Mouse (Mus musculus) embryonic facial prominence, embryonic 14.5 days (tissue): ENCODE data around the gene Myl6. TPM values are rescaled to one million over a fixed set of nuclear protein-coding genes. Genes with fewer than 3 reads are reported as not detected.
"Not testable (repeated sequence)": the region's sequence is repeated elsewhere in the genome, so short reads cannot be mapped to it uniquely, and the experiment has no call there.

Source experiments
- ATAC-seq: fragments of 200-750 bp; cut with Nextera tagmentation; 2 replicates; pipeline ENCODE4 v1.8.0; 2017; ENCODE audit warnings: low read depth, moderate number of reproducible peaks, moderate TSS enrichment
- DNase-seq: peaks from one replicate; pipeline ENCODE4 v3.0.0-alpha.2; 2015; ENCODE audit warnings: low spot score
- H3K27ac ChIP-seq: fragments of 300-500 bp; sonication (generic); replicated peaks from 2 replicates; pipeline ENCODE4 v1.5.1; 2014; ENCODE audit warnings: low read depth, mild to moderate bottlenecking, low read length, moderate library complexity
- H3K27me3 ChIP-seq: fragments of 300-500 bp; sonication (generic); replicated peaks from 2 replicates; pipeline ENCODE4 v1.6.1; 2014; ENCODE audit warnings: low read length; ENCODE audit not compliant: control insufficient read depth, insufficient read depth
- H3K36me3 ChIP-seq: fragments of 300-500 bp; sonication (generic); 2 replicates; pipeline ENCODE4 v1.6.1; 2014; ENCODE audit warnings: low read length, mixed read lengths; ENCODE audit not compliant: control insufficient read depth, insufficient read depth
- H3K4me1 ChIP-seq: fragments of 300-500 bp; sonication (generic); 2 replicates; pipeline ENCODE4 v1.6.1; 2014; ENCODE audit warnings: antibody characterized with exemption, low read length; ENCODE audit not compliant: control insufficient read depth, insufficient read depth
- H3K4me2 ChIP-seq: fragments of 300-500 bp; sonication (generic); 2 replicates; pipeline ENCODE4 v1.6.1; 2014; ENCODE audit warnings: low read depth, mild to moderate bottlenecking, low read length, moderate library complexity, mixed read lengths
- H3K4me3 ChIP-seq: fragments of 300-500 bp; sonication (generic); 2 replicates; pipeline ENCODE4 v1.5.1; 2014; ENCODE audit warnings: low read depth, mild to moderate bottlenecking, low read length
- H3K9ac ChIP-seq: fragments of 300-500 bp; sonication (generic); 2 replicates; pipeline ENCODE4 v1.6.1; 2014; ENCODE audit warnings: low read depth, mild to moderate bottlenecking, low read length, moderate library complexity, mixed read lengths
- H3K9me3 ChIP-seq: fragments of 300-500 bp; sonication (generic); 2 replicates; pipeline ENCODE4 v1.6.1; 2016; ENCODE audit warnings: low read length; ENCODE audit not compliant: control insufficient read depth
- WGBS: fragments of 180-500 bp; shearing (Covaris S2); extraction: QIAGEN DNeasy Blood & Tissue Kit; methylation state at CpG from one replicate; pipeline ENCODE4 v1.1.7; 2014; 5-methylcytosine and 5-hydroxymethylcytosine counted together
- polyA plus RNA-seq: library from polyadenylated mRNA; unstranded; fragments of >200 nt; fragmentation: Nextera tagmentation; extraction: Ambion mirVana; gene quantifications from 2 replicates; pipeline ENCODE4 v1.2.1, GENCODE M21; 2014

The Myl6 gene
- polyA plus RNA-seq, 1 experiment from 2014 or later = 1,174 TPM

GRCm38 (mm10) chr10:128515044-128515443 lies 21.1 kb upstream of the Myl6 start:
- Histone ChIP-seq H3K9ac (no peak overlapping the region), H3K36me3 (peaks cover 83% of the 10 kb centered on the region), H3K4me1 (no peaks in the 10 kb centered on the region), H3K27ac (no peak overlapping the region), H3K27me3 (peaks cover 22% of the 10 kb centered on the region), H3K4me2 (no peak overlapping the region), H3K9me3 (no peaks in the 10 kb centered on the region), H3K4me3 (no peak overlapping the region)
- no peak for ATAC-seq
- no peak for DNase-seq
- WGBS = 76% methylated on average over 4 of the region's 4 CpGs

DNA sequence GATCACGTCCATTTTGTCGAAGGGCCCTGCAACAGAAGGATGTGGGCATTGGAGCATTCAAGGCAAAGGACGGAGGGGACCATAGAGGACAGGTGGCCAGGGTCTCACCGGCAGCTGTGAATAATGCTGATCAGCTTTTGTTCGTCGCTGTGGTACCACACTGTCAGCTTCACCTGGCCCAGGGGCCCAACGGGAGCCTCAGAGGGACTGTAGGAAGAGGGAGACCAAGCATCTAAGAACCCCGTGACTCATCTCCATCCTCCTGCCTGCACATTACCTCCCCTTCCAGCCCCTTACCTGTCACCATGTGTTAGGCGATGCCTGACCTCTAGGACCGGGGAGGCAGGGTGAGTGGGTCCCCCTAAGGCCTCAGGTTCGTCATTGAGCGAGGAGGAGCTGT lies 17.8 kb upstream of the Myl6 start:
- no peak for DNase-seq
- H3K36me3 ChIP-seq = peaks cover 55% of the 10 kb centered on the region

GRCm38 (mm10) chr10:128511189-128511588 lies 17.2 kb upstream of the Myl6 start:
- DNase-seq (no peak), ATAC-seq (no peak)
- H3K4me3 ChIP-seq = no peak overlapping the region
- peaks cover 5% of the 10 kb centered on the region; the same call in 1 of the 2 replicates for H3K27me3 ChIP-seq
- no peaks in the 10 kb centered on the region for H3K4me1 ChIP-seq
- no peaks in the 10 kb centered on the region for H3K9me3 ChIP-seq
- H3K27ac ChIP-seq = no peak overlapping the region
- no peak overlapping the region for H3K4me2 ChIP-seq
- no peak overlapping the region for H3K9ac ChIP-seq
- H3K36me3 ChIP-seq = peaks cover 50% of the 10 kb centered on the region
- 91% methylated on average over 9 of the region's 9 CpGs for WGBS

More for the DNA sequence above, 17.8 kb upstream of the Myl6 start:
- Histone ChIP-seq H3K27ac (no peak overlapping the region), H3K27me3 (peaks cover 10% of the 10 kb centered on the region), H3K4me3 (no peak overlapping the region), H3K4me1 (no peaks in the 10 kb centered on the region), H3K9ac (no peak overlapping the region), H3K4me2 (no peak overlapping the region), H3K9me3 (no peaks in the 10 kb centered on the region)
- no peak for ATAC-seq
- 79% methylated on average over 12 of the region's 12 CpGs for WGBS

- Histone ChIP-seq H3K27me3 (no peaks in the 10 kb centered on the region), H3K4me2 (no peak overlapping the region), H3K4me3 (no peak overlapping the region), H3K27ac (no peak overlapping the region), H3K36me3 (peaks cover 41% of the 10 kb centered on the region), H3K9me3 (no peaks in the 10 kb centered on the region), H3K4me1 (no peaks in the 10 kb centered on the region), H3K9ac (no peak overlapping the region)
- WGBS = 87% methylated on average over 11 of the region's 11 CpGs
- no peak for DNase-seq
- ATAC-seq = no peak
These were observed 16.4 kb upstream of the Myl6 start for GRCm38 (mm10) chr10:128510301-128510700.

- Histone ChIP-seq H3K27ac (no peak overlapping the region), H3K4me3 (no peak overlapping the region), H3K9me3 (no peaks in the 10 kb centered on the region), H3K4me1 (no peaks in the 10 kb centered on the region), H3K4me2 (no peak overlapping the region), H3K27me3 (no peaks in the 10 kb centered on the region), H3K9ac (no peak overlapping the region), H3K36me3 (peaks cover 36% of the 10 kb centered on the region)
- ATAC-seq = no peak
- 76% methylated on average over 4 of the region's 4 CpGs for WGBS
- no peak for DNase-seq
These were observed 15.9 kb upstream of the Myl6 start for GRCm38 (mm10) chr10:128509831-128510230.

DNA sequence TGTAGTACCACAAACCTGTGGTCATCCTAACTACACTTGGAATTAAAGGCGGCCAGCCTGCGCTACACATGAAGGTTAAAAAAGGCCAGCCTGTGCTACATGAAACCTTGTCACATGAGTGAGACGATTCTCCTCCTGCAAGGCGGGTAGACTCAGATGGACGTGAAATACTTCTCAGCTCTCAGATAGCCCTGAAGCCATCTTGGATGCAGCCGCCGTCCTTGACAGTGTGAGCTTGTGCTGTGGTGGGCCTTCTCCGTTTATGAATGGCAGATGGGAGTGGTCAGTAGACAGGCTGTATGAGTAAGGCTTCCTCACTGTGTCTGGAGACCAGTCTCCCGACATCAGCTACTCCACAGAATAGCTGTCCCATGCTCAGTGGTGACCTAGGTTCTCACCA lies 15.3 kb upstream of the Myl6 start:
- Histone ChIP-seq H3K4me3 (no peak overlapping the region), H3K9me3 (no peaks in the 10 kb centered on the region), H3K27me3 (no peaks in the 10 kb centered on the region), H3K36me3 (peaks cover 33% of the 10 kb centered on the region), H3K4me2 (no peak overlapping the region), H3K27ac (no peak overlapping the region), H3K9ac (no peak overlapping the region), H3K4me1 (no peaks in the 10 kb centered on the region)
- WGBS = 84% methylated on average over 9 of the region's 9 CpGs
- DNase-seq (no peak), ATAC-seq (no peak)

- peaks cover 24% of the 10 kb centered on the region; the same call in 1 of the 2 replicates for H3K36me3 ChIP-seq
- no peak for ATAC-seq
- H3K9me3 ChIP-seq = no peaks in the 10 kb centered on the region
- H3K4me3 ChIP-seq = no peak overlapping the region
- WGBS = 72% methylated on average over 9 of the region's 9 CpGs
- H3K9ac ChIP-seq = no peak overlapping the region
- no peak overlapping the region for H3K4me2 ChIP-seq
- no peak overlapping the region; the same call in 1 of the 2 replicates for H3K27ac ChIP-seq
- H3K27me3 ChIP-seq = no peaks in the 10 kb centered on the region
- no peak for DNase-seq
- no peaks in the 10 kb centered on the region for H3K4me1 ChIP-seq
These were observed 14.3 kb upstream of the Myl6 start for GRCm38 (mm10) chr10:128508260-128508659.

- Histone ChIP-seq H3K27ac (no peak overlapping the region), H3K4me2 (no peak overlapping the region), H3K9ac (no peak overlapping the region), H3K27me3 (no peaks in the 10 kb centered on the region), H3K36me3 (0 out of 2 replicates have a peak, but pooled peaks cover 8% of the 10 kb centered on the region), H3K4me1 (no peaks in the 10 kb centered on the region), H3K4me3 (no peak overlapping the region), H3K9me3 (no peaks in the 10 kb centered on the region)
- no peak for DNase-seq
- WGBS = 92% methylated on average over 14 of the region's 14 CpGs
- no peak for ATAC-seq
These were observed 12.0 kb upstream of the Myl6 start for GRCm38 (mm10) chr10:128505974-128506373.

- WGBS = 84% methylated on average over 5 of the region's 5 CpGs
These were observed 11.4 kb upstream of the Myl6 start for GRCm38 (mm10) chr10:128505371-128505667.

More at GRCm38 (mm10) chr10:128505371-128505667, 11.4 kb upstream of the Myl6 start:
- not testable (repeated sequence) for H3K27me3 ChIP-seq, H3K4me2 ChIP-seq, H3K4me1 ChIP-seq, H3K36me3 ChIP-seq, H3K27ac ChIP-seq, DNase-seq, H3K9ac ChIP-seq, ATAC-seq, H3K9me3 ChIP-seq, H3K4me3 ChIP-seq
